Mouse (Mus musculus) CH12.LX (cell line): Measurements from ENCODE around the gene Cnih1. TPM values are rescaled to one million over a fixed set of nuclear protein-coding genes. Genes with fewer than 3 reads are reported as not detected.

Source experiments
- DNase-seq: peaks from one replicate; pipeline ENCODE4 v3.0.0-alpha.2; 2013; ENCODE audit errors: extremely low read depth
- H3K27ac ChIP-seq: 2 replicates; pipeline ENCODE4 v1.5.1; 2012; ENCODE audit warnings: low read depth, mild to moderate bottlenecking, control low read depth, moderate library complexity; ENCODE audit not compliant: insufficient read depth
- H3K27me3 ChIP-seq: replicated peaks from 2 replicates; pipeline ENCODE3; 2012; ENCODE audit warnings: inconsistent platforms
- H3K36me3 ChIP-seq, 2 experiments: replicated peaks in 1 of 2; 2 replicates each; pipeline versions ENCODE3 to v1.6.1; 2012; ENCODE audit warnings: inconsistent platforms in 1 of 2, low read length in 1 of 2, mild to moderate bottlenecking in 1 of 2, mixed read lengths in 1 of 2, moderate library complexity in 1 of 2; ENCODE audit not compliant: control insufficient read depth in 1 of 2, insufficient read depth in 1 of 2
- H3K4me1 ChIP-seq, 2 experiments: 2 replicates each; pipeline ENCODE4 v1.6.1; 2012; ENCODE audit warnings: inconsistent platforms in 1 of 2, moderate library complexity in 1 of 2; ENCODE audit not compliant: insufficient read depth in 2 of 2, control insufficient read depth in 1 of 2
- H3K4me2 ChIP-seq: 2 replicates; pipeline ENCODE4 v1.6.1; 2012; ENCODE audit warnings: low read depth, mild to moderate bottlenecking, control low read depth; ENCODE audit not compliant: poor library complexity, insufficient read depth, severe bottlenecking
- H3K4me3 ChIP-seq, 3 experiments: fragments of 150-350 bp in 1 of 3; sonication (generic) in 1 of 3; replicated peaks in 1 of 3; 2 replicates each; pipeline versions ENCODE3 to v1.5.1; 2011 to 2012; ENCODE audit warnings: low read depth in 2 of 3, low read length in 2 of 3, mild to moderate bottlenecking in 2 of 3, moderate library complexity in 2 of 3, control low read depth in 1 of 3, improper control_type of control experiment in 1 of 3, inconsistent platforms in 1 of 3, mixed read lengths in 1 of 3; ENCODE audit not compliant: poor library complexity in 1 of 3
- H3K79me2 ChIP-seq: replicated peaks from 2 replicates; pipeline ENCODE4 v1.6.1; 2012; ENCODE audit warnings: mild to moderate bottlenecking, moderate library complexity; ENCODE audit not compliant: control insufficient read depth, poor library complexity, insufficient read depth, severe bottlenecking; ENCODE audit errors: extremely low read depth
- H3K9ac ChIP-seq: 2 replicates; pipeline ENCODE4 v1.6.1; 2012; ENCODE audit warnings: low read depth, mild to moderate bottlenecking, control low read depth, moderate library complexity; ENCODE audit not compliant: insufficient read depth
- H3K9me3 ChIP-seq: replicated peaks from 2 replicates; pipeline ENCODE3; 2012; ENCODE audit warnings: low read length, inconsistent platforms, mixed read lengths
- BHLHE40 ChIP-seq: IDR thresholded peaks from 2 replicates; pipeline ENCODE4 v1.6.1; 2011; ENCODE audit warnings: mild to moderate bottlenecking, low read depth, low read length, improper control_type of control experiment
- CHD1 ChIP-seq: IDR thresholded peaks from 2 replicates; pipeline ENCODE4 v1.6.1; 2012; ENCODE audit warnings: low read depth, low read length, improper control_type of control experiment, inconsistent platforms
- CTCF ChIP-seq, 2 experiments: IDR thresholded peaks in 1 of 2; conservative IDR thresholded peaks in 1 of 2; 2 replicates each; pipeline ENCODE4 v1.5.1; 2011 to 2012; ENCODE audit warnings: low read depth in 2 of 2, low read length in 2 of 2, improper control_type of control experiment in 1 of 2, inconsistent platforms in 1 of 2, mild to moderate bottlenecking in 1 of 2, moderate library complexity in 1 of 2
- E2F4 ChIP-seq: IDR thresholded peaks from 2 replicates; pipeline ENCODE4 v1.6.1; 2011; ENCODE audit warnings: low read depth, low read length, improper control_type of control experiment; ENCODE audit not compliant: insufficient replicate concordance
- ELF1 ChIP-seq: IDR thresholded peaks from 2 replicates; pipeline ENCODE4 v1.6.1; 2014; ENCODE audit warnings: low read depth, mild to moderate bottlenecking, inconsistent platforms, low read length, improper control_type of control experiment
- EP300 ChIP-seq: IDR thresholded peaks from 2 replicates; pipeline ENCODE4 v1.6.1; 2011; ENCODE audit warnings: low read length, improper control_type of control experiment
- ETS1 ChIP-seq: conservative IDR thresholded peaks from 2 replicates; pipeline ENCODE4 v1.6.1; 2012; ENCODE audit warnings: low read depth, mild to moderate bottlenecking, inconsistent platforms, low read length, improper control_type of control experiment, moderate library complexity
- GABPA ChIP-seq: IDR thresholded peaks from 2 replicates; pipeline ENCODE4 v1.6.1; 2012; ENCODE audit warnings: low read depth, low read length, improper control_type of control experiment, inconsistent platforms; ENCODE audit not compliant: insufficient replicate concordance
- HCFC1 ChIP-seq: IDR thresholded peaks from 2 replicates; pipeline ENCODE4 v1.6.1; 2012; ENCODE audit warnings: low read depth, mild to moderate bottlenecking, inconsistent platforms, low read length, improper control_type of control experiment
- IRF4 ChIP-seq: IDR thresholded peaks from 2 replicates; pipeline ENCODE4 v1.6.1; 2014; ENCODE audit warnings: low read depth, mild to moderate bottlenecking, inconsistent platforms, low read length, improper control_type of control experiment
- JUN ChIP-seq: IDR thresholded peaks from 2 replicates; pipeline ENCODE4 v1.6.1; 2011; ENCODE audit warnings: low read depth, mild to moderate bottlenecking, low read length, improper control_type of control experiment, moderate library complexity; ENCODE audit not compliant: insufficient read depth
- KAT2A ChIP-seq: IDR thresholded peaks from 2 replicates; pipeline ENCODE4 v1.6.1; 2012; ENCODE audit warnings: low read length, improper control_type of control experiment, inconsistent platforms; ENCODE audit not compliant: insufficient replicate concordance
- MAFK ChIP-seq: IDR thresholded peaks from 2 replicates; pipeline ENCODE4 v1.6.1; 2011; ENCODE audit warnings: low read length, improper control_type of control experiment; ENCODE audit not compliant: insufficient replicate concordance
- MAX ChIP-seq: IDR thresholded peaks from 2 replicates; pipeline ENCODE4 v1.6.1; 2011; ENCODE audit warnings: low read length, improper control_type of control experiment
- MAZ ChIP-seq: IDR thresholded peaks from 2 replicates; pipeline ENCODE4 v1.6.1; 2012; ENCODE audit warnings: low read depth, mild to moderate bottlenecking, inconsistent platforms, low read length, improper control_type of control experiment, moderate library complexity
- MEF2A ChIP-seq: IDR thresholded peaks from 2 replicates; pipeline ENCODE4 v1.6.1; 2014; ENCODE audit warnings: low read depth, mild to moderate bottlenecking, inconsistent platforms, low read length, improper control_type of control experiment, borderline replicate concordance
- MXI1 ChIP-seq: IDR thresholded peaks from 2 replicates; pipeline ENCODE4 v1.6.1; 2011; ENCODE audit warnings: mild to moderate bottlenecking, low read depth, low read length, improper control_type of control experiment
- MYC ChIP-seq: IDR thresholded peaks from 2 replicates; pipeline ENCODE4 v1.6.1; 2011; ENCODE audit warnings: low read depth, mild to moderate bottlenecking, improper control_type of control experiment, low read length
- NELFE ChIP-seq: IDR thresholded peaks from 2 replicates; pipeline ENCODE4 v1.6.1; 2011; ENCODE audit warnings: low read depth, low read length, improper control_type of control experiment
- NRF1 ChIP-seq: IDR thresholded peaks from 2 replicates; pipeline ENCODE4 v1.6.1; 2014; ENCODE audit warnings: low read depth, mild to moderate bottlenecking, inconsistent platforms, low read length, improper control_type of control experiment, moderate library complexity
- PAX5 ChIP-seq: IDR thresholded peaks from 2 replicates; pipeline ENCODE4 v1.6.1; 2012; ENCODE audit warnings: low read length, inconsistent platforms, mixed read lengths
- POLR2A ChIP-seq: IDR thresholded peaks from 2 replicates; pipeline ENCODE4 v1.6.1; 2011; ENCODE audit warnings: low read depth, mild to moderate bottlenecking, improper control_type of control experiment, low read length
- POLR2AphosphoS2 ChIP-seq: IDR thresholded peaks from 2 replicates; pipeline ENCODE4 v1.6.1; 2011; ENCODE audit warnings: low read depth, low read length, improper control_type of control experiment
- SIN3A ChIP-seq: IDR thresholded peaks from 2 replicates; pipeline ENCODE4 v1.6.1; 2012; ENCODE audit warnings: low read length, improper control_type of control experiment, inconsistent platforms
- SMC3 ChIP-seq: IDR thresholded peaks from 2 replicates; pipeline ENCODE4 v1.6.1; 2011; ENCODE audit warnings: low read depth, low read length, improper control_type of control experiment
- UBTF ChIP-seq: IDR thresholded peaks from 2 replicates; pipeline ENCODE4 v1.6.1; 2012; ENCODE audit warnings: low read depth, mild to moderate bottlenecking, inconsistent platforms, low read length, improper control_type of control experiment, moderate library complexity
- USF1 ChIP-seq: IDR thresholded peaks from 2 replicates; pipeline ENCODE4 v1.6.1; 2014; ENCODE audit warnings: low read depth, mild to moderate bottlenecking, inconsistent platforms, low read length, improper control_type of control experiment
- USF2 ChIP-seq: conservative IDR thresholded peaks from 2 replicates; pipeline ENCODE4 v1.6.1; 2011; ENCODE audit warnings: low read depth, low read length, improper control_type of control experiment
- ZC3H11A ChIP-seq: IDR thresholded peaks from 2 replicates; pipeline ENCODE4 v1.6.1; 2012; ENCODE audit warnings: low read depth, mild to moderate bottlenecking, inconsistent platforms, low read length, improper control_type of control experiment
- ZKSCAN1 ChIP-seq: IDR thresholded peaks from 2 replicates; pipeline ENCODE4 v1.6.1; 2012; ENCODE audit warnings: low read depth, inconsistent platforms, low read length, improper control_type of control experiment, borderline replicate concordance
- ZMIZ1 ChIP-seq: IDR thresholded peaks from 2 replicates; pipeline ENCODE4 v1.6.1; 2012; ENCODE audit warnings: low read depth, mild to moderate bottlenecking, inconsistent platforms, low read length, improper control_type of control experiment
- ZNF384 ChIP-seq: IDR thresholded peaks from 2 replicates; pipeline ENCODE4 v1.6.1; 2012; ENCODE audit warnings: low read depth, low read length, improper control_type of control experiment, inconsistent platforms
- dilution Hi-C: fragments of 300-500 bp; cut with MboI; formaldehyde crosslinking; loops from 2 replicates; pipeline ENCODE4 v1.14.3; 2020; ENCODE audit warnings: low sequenced_read_pairs; ENCODE audit not compliant: extremely low pct_unique_long_range_greater_than_20kb, extremely low pct_ligation_motif_present
- in situ Hi-C: fragments of 300-500 bp; cut with MboI; formaldehyde crosslinking; loops from 3 replicates; pipeline ENCODE4 v1.14.3; 2019; ENCODE audit warnings: low sequenced_read_pairs, low pct_ligation_motif_present, low pct_unique_long_range_greater_than_20kb, mixed read lengths
- polyA plus RNA-seq: library from polyadenylated mRNA; unstranded; fragments of >175 nt; gene quantifications from 2 replicates; pipeline ENCODE4 v1.2.1, GENCODE M21; 2012; ENCODE audit warnings: low read depth; ENCODE audit not compliant: insufficient read length
- total RNA-seq, 2 experiments: library from RNA; depleted of rRNA; stranded (reverse); fragments of 300-350 nt in 1 of 2; fragments of >200 nt in 1 of 2; gene quantifications; 2 replicates each; pipeline ENCODE4 v1.2.3; 2012 to 2014

The Cnih1 gene
- total and polyA plus RNA-seq, 3 experiments = 68.9 to 190 (median 185) TPM

- TF ChIP-seq SMC3 = no peak
- TF ChIP-seq MAZ = no peak
- no peak for TF ChIP-seq GABPA
- TF ChIP-seq ZNF384 = no peak
- no peak for TF ChIP-seq ELF1
- no peak for TF ChIP-seq ZC3H11A
- peak; percentile 63; the same call in 1 of the 2 replicates for TF ChIP-seq EP300
- no peak for TF ChIP-seq NRF1
- no peak for TF ChIP-seq HCFC1
- TF ChIP-seq BHLHE40 = peak; percentile 69
- no peak for TF ChIP-seq NELFE
- no peak for TF ChIP-seq MYC
- no peak for TF ChIP-seq POLR2AphosphoS2
- TF ChIP-seq SIN3A = 0 out of 2 replicates have a peak, but pooled peaks have one; percentile 51
These were observed 30.5 kb upstream of the Cnih1 start (continued) for GRCm38 (mm10) chr14:46818743-46819142.

DNA sequence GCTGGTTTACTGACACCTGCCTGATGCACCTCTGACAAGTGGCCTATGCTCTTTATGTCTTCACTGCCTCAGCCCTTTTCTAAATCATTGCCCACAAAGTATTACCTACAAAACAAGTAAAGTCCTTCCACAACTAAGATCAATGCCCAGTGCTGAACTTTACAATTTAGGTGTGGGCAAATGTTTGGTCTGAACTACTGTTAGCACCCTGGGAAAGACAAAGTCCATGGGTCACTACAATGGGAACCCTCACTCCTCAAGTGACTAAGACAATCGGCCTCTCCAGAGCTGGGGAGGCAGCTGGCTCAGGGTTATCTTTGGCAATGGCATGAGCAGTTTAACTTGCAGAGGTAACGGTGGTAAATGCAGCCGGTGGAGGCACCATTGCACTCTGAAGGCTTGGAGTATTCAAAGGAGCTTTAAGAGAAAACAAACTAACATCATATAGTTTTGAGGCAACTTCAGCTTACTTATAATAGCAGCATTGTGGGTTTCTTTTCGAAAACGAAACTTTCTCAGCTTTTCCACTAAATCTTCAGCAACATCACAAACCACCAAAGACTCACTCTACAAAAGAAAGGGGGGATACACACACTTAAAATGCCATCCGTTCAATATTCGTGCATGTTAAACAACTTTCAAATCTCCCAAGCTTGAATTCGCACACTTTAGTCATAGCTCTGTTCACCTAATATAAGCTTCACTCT is 28.9 kb upstream of the Cnih1 start:
- Histone ChIP-seq H3K4me2 (peak overlapping the region; percentile 49), H3K4me1 (peaks cover 10 to 40% of the 10 kb centered on the region in 2 experiments), H3K36me3 (peaks cover 34 to 52% of the 10 kb centered on the region in 2 experiments), H3K9me3 (no peaks in the 10 kb centered on the region), H3K79me2 (peaks cover 34% of the 10 kb centered on the region), H3K27ac (no peak overlapping the region), H3K9ac (no peak overlapping the region), H3K4me3 (no peak overlapping the region), H3K27me3 (no peaks in the 10 kb centered on the region)
- no peak for DNase-seq
- TF ChIP-seq CTCF (conservative IDR thresholded peaks at IDR 0.05 in 1 of 2, IDR thresholded peaks at IDR 0.05 in 1 of 2; ENCODE audit: low read depth in 2 of 2, low read length in 2 of 2) (no peak), JUN (peak; percentile 27; the same call in 1 of the 2 replicates), EP300 (peak; percentile 59), KAT2A (no peak), POLR2A (no peak), E2F4 (no peak), SIN3A (no peak), USF2 (no peak), IRF4 (peak; percentile 75), ZMIZ1 (no peak), MEF2A (peak; percentile 65; the same call in 1 of the 2 replicates), SMC3 (no peak), HCFC1 (no peak), CHD1 (no peak), ELF1 (no peak), PAX5 (no peak), BHLHE40 (no peak), MYC (no peak), MAFK (no peak), UBTF (no peak), USF1 (no peak), ETS1 (peak; percentile 40; the same call in 1 of the 2 replicates), MXI1 (no peak), MAX (no peak), ZC3H11A (no peak), ZKSCAN1 (no peak), ZNF384 (no peak)
- dilution Hi-C loops (no loop called here), in situ Hi-C loops (no loop called here)
